Mouse (Mus musculus): Measurements from ENCODE around the gene Cyp2s1. TPM values are rescaled to one million over a fixed set of nuclear protein-coding genes. Genes with fewer than 3 reads are reported as not detected.

Cyp2s1 gene
- polyA plus RNA-seq, 1 experiment, result 10.1 TPM

- Histone ChIP-seq H3K4me1 (ENCODE audit: control insufficient read depth, insufficient read depth, low read length) (no peaks in the 10 kb centered on the region), H3K27ac (ENCODE audit: insufficient read depth, low read length) (no peak overlapping the region), H3K4me3 (replicated peaks; ENCODE audit: insufficient read depth, low read depth, low read length) (no peak overlapping the region), H3K27me3 (ENCODE audit: control insufficient read depth, insufficient read depth, low read length) (no peaks in the 10 kb centered on the region)
- DNase-seq, result no peak
- TF ChIP-seq POLR2A (IDR thresholded peaks at IDR 0.05; ENCODE audit: borderline replicate concordance, insufficient read depth, low read length) (no peak), CTCF (IDR thresholded peaks at IDR 0.05; ENCODE audit: borderline replicate concordance, insufficient read depth, low read depth, low read length) (no peak)
- WGBS, result 46% methylated on average over 2 of the region's 2 CpGs
These were observed 13.5 kb upstream of the Cyp2s1 start for GRCm38 (mm10) chr7:25830251-25830650.

GRCm38 (mm10) chr7:25827199-25827598, 10.5 kb upstream of the Cyp2s1 start:
- Histone ChIP-seq H3K4me3 (replicated peaks; ENCODE audit: insufficient read depth, low read depth, low read length) (no peak overlapping the region), H3K27ac (ENCODE audit: insufficient read depth, low read length) (no peak overlapping the region), H3K4me1 (ENCODE audit: control insufficient read depth, insufficient read depth, low read length) (no peaks in the 10 kb centered on the region), H3K27me3 (ENCODE audit: control insufficient read depth, insufficient read depth, low read length) (no peaks in the 10 kb centered on the region)
- no peak for DNase-seq
- WGBS, result 44% methylated on average over 3 of the region's 3 CpGs
- TF ChIP-seq POLR2A (IDR thresholded peaks at IDR 0.05; ENCODE audit: borderline replicate concordance, insufficient read depth, low read length) (no peak), CTCF (IDR thresholded peaks at IDR 0.05; ENCODE audit: borderline replicate concordance, insufficient read depth, low read depth, low read length) (no peak)

- 77% methylated on average over 6 of the region's 6 CpGs for WGBS
These were observed 9.3 kb upstream of the Cyp2s1 start for GRCm38 (mm10) chr7:25826029-25826428.

GRCm38 (mm10) chr7:25825043-25825442, 8.3 kb upstream of the Cyp2s1 start:
- H3K27me3 ChIP-seq (ENCODE audit: control insufficient read depth, insufficient read depth, low read length), result no peaks in the 10 kb centered on the region
- no peaks in the 10 kb centered on the region for H3K4me1 ChIP-seq (ENCODE audit: control insufficient read depth, insufficient read depth, low read length)
- WGBS, result 56% methylated on average over 9 of the region's 9 CpGs
- TF ChIP-seq POLR2A (IDR thresholded peaks at IDR 0.05; ENCODE audit: borderline replicate concordance, insufficient read depth, low read length) (no peak), CTCF (IDR thresholded peaks at IDR 0.05; ENCODE audit: borderline replicate concordance, insufficient read depth, low read depth, low read length) (no peak)
- DNase-seq, result no peak
- no peak overlapping the region for H3K27ac ChIP-seq (ENCODE audit: insufficient read depth, low read length)
- H3K4me3 ChIP-seq (replicated peaks; ENCODE audit: insufficient read depth, low read depth, low read length), result no peak overlapping the region

More at GRCm38 (mm10) chr7:25826029-25826428, 9.3 kb upstream of the Cyp2s1 start:
- Histone ChIP-seq H3K4me1 (ENCODE audit: control insufficient read depth, insufficient read depth, low read length) (no peaks in the 10 kb centered on the region), H3K27me3 (ENCODE audit: control insufficient read depth, insufficient read depth, low read length) (no peaks in the 10 kb centered on the region), H3K27ac (ENCODE audit: insufficient read depth, low read length) (no peak overlapping the region), H3K4me3 (replicated peaks; ENCODE audit: insufficient read depth, low read depth, low read length) (no peak overlapping the region)
- TF ChIP-seq POLR2A (IDR thresholded peaks at IDR 0.05; ENCODE audit: borderline replicate concordance, insufficient read depth, low read length), result no peak
- TF ChIP-seq CTCF (IDR thresholded peaks at IDR 0.05; ENCODE audit: borderline replicate concordance, insufficient read depth, low read depth, low read length), result no peak
- no peak for DNase-seq

- TF ChIP-seq POLR2A (IDR thresholded peaks at IDR 0.05; ENCODE audit: borderline replicate concordance, insufficient read depth, low read length) (no peak), CTCF (IDR thresholded peaks at IDR 0.05; ENCODE audit: borderline replicate concordance, insufficient read depth, low read depth, low read length) (no peak)
- DNase-seq, result no peak
- no peak overlapping the region for H3K4me3 ChIP-seq (replicated peaks; ENCODE audit: insufficient read depth, low read depth, low read length)
- H3K27ac ChIP-seq (ENCODE audit: insufficient read depth, low read length), result no peak overlapping the region
- no peaks in the 10 kb centered on the region; the same call in 1 of the 2 replicates for H3K4me1 ChIP-seq (ENCODE audit: control insufficient read depth, insufficient read depth, low read length)
- WGBS, result 22% methylated on average over 7 of the region's 7 CpGs
- H3K27me3 ChIP-seq (ENCODE audit: control insufficient read depth, insufficient read depth, low read length), result peaks cover 2% of the 10 kb centered on the region; the same call in 1 of the 2 replicates
These were observed 1.1 kb downstream of the Cyp2s1 start for GRCm38 (mm10) chr7:25815571-25815970.

- Histone ChIP-seq H3K27ac (ENCODE audit: insufficient read depth, low read length) (no peak overlapping the region), H3K4me1 (ENCODE audit: control insufficient read depth, insufficient read depth, low read length) (no peaks in the 10 kb centered on the region; the same call in 1 of the 2 replicates), H3K27me3 (ENCODE audit: control insufficient read depth, insufficient read depth, low read length) (peaks cover 2% of the 10 kb centered on the region; the same call in 1 of the 2 replicates), H3K4me3 (replicated peaks; ENCODE audit: insufficient read depth, low read depth, low read length) (no peak overlapping the region)
- no peak for DNase-seq
- TF ChIP-seq CTCF (IDR thresholded peaks at IDR 0.05; ENCODE audit: borderline replicate concordance, insufficient read depth, low read depth, low read length) (no peak), POLR2A (IDR thresholded peaks at IDR 0.05; ENCODE audit: borderline replicate concordance, insufficient read depth, low read length) (no peak)
- WGBS, result 86% methylated on average over 9 of the region's 9 CpGs
These were observed 2.0 kb downstream of the Cyp2s1 start for GRCm38 (mm10) chr7:25814711-25815110.

GRCm38 (mm10) chr7:25812195-25812594, 4.5 kb downstream of the Cyp2s1 start:
- 39% methylated on average over 1 of the region's 1 CpGs for WGBS
- H3K27me3 ChIP-seq (ENCODE audit: control insufficient read depth, insufficient read depth, low read length), result peaks cover 2% of the 10 kb centered on the region; the same call in 1 of the 2 replicates
- H3K27ac ChIP-seq (ENCODE audit: insufficient read depth, low read length), result no peak overlapping the region
- no peak overlapping the region for H3K4me3 ChIP-seq (replicated peaks; ENCODE audit: insufficient read depth, low read depth, low read length)
- no peaks in the 10 kb centered on the region; the same call in 1 of the 2 replicates for H3K4me1 ChIP-seq (ENCODE audit: control insufficient read depth, insufficient read depth, low read length)
- TF ChIP-seq POLR2A (IDR thresholded peaks at IDR 0.05; ENCODE audit: borderline replicate concordance, insufficient read depth, low read length) (no peak), CTCF (IDR thresholded peaks at IDR 0.05; ENCODE audit: borderline replicate concordance, insufficient read depth, low read depth, low read length) (no peak)
- DNase-seq, result no peak

DNA sequence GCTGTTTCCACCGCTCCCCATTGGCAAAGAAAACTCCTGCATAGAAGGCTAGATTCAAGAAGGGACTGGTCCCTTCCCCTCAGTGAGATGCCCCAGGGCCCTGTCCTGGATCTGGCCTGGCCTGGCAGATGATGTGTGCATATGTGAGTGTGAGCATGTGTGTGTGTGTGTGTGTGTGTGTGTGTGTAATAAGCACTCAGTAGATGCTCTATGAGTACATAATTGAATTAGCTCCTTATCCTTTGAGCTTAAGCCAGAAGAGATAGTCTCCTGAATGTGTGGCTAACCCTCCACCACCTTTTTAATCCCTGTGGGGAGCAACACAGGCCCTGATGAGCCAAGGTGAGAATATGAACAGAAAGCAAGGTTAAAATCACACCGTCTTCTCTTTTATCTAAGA, 5.0 kb downstream of the Cyp2s1 start:
- WGBS, result 54% methylated on average over 2 of the region's 2 CpGs
- no peak for DNase-seq
- H3K27me3 ChIP-seq (ENCODE audit: control insufficient read depth, insufficient read depth, low read length), result peaks cover 2% of the 10 kb centered on the region; the same call in 1 of the 2 replicates
- H3K27ac ChIP-seq (ENCODE audit: insufficient read depth, low read length), result no peak overlapping the region
- no peak overlapping the region for H3K4me3 ChIP-seq (replicated peaks; ENCODE audit: insufficient read depth, low read depth, low read length)
- no peaks in the 10 kb centered on the region; the same call in 1 of the 2 replicates for H3K4me1 ChIP-seq (ENCODE audit: control insufficient read depth, insufficient read depth, low read length)
- TF ChIP-seq CTCF (IDR thresholded peaks at IDR 0.05; ENCODE audit: borderline replicate concordance, insufficient read depth, low read depth, low read length), result no peak
- no peak for TF ChIP-seq POLR2A (IDR thresholded peaks at IDR 0.05; ENCODE audit: borderline replicate concordance, insufficient read depth, low read length)

All from cerebellum, adult 2 months (tissue).